Mouse (Mus musculus): ENCODE measurements around the gene Tlx2.

Gene Tlx2

DNA sequence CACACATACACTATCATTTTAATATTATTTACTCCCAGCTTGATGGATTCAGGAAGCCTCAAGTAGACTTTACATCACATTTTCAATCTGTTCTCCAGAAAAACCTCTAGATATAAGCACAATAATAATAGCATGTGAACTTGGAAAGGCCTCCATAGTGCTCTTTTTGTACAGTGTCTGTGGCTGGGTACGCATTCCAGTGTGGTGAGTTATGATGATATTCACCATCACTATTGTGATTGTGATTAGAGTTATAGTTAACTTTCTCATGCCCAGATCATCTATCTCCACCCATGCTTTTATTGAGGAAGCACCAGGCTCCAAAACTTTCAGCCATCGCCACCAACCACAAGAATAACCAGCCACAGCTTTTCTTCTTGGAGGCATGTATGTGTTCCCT, 46.3 kb downstream of the Tlx2 start:
- DNase-seq (ENCODE audit: low spot score): no peak

GRCm38 (mm10) chr6:83023008-83023407, 47.1 kb downstream of the Tlx2 start:
- DNase-seq (ENCODE audit: low spot score): no peak

DNA sequence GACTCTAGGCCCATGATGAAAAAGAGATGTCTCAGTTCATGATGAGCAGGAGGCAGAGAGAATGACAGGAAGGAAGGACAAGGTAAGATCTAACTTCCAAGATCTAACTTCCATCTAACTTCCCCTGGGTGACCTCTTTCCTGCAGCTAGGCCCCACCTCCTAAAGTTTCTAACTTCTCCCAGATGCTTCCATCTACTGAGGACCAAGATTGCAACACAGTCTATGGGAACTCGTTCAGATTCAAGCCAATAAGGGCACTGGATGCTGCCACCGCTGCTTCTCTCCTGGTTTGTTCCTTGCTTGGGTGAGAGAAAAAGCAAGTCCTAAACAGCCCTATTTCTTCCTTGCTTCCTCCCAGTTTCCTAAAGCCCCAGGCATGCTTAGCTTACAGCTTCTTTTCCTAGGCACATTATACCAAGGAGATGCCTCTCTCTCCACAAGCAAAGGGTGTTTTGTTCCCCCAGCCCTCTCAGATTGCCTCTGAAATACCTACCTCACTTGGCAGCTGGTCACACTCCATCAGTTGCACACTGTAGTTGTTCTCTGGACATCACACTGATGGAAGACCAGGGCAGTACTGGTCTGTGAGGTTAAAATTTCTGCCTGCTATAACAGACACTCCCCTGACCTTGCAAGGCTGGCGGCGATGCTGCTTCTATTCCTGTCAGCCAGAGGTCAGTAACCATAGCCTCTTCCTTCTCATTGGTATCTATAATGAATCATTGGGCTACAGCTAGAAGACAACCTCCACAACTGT, 49.1 kb downstream of the Tlx2 start:
- DNase-seq (ENCODE audit: low spot score): no peak

DNA sequence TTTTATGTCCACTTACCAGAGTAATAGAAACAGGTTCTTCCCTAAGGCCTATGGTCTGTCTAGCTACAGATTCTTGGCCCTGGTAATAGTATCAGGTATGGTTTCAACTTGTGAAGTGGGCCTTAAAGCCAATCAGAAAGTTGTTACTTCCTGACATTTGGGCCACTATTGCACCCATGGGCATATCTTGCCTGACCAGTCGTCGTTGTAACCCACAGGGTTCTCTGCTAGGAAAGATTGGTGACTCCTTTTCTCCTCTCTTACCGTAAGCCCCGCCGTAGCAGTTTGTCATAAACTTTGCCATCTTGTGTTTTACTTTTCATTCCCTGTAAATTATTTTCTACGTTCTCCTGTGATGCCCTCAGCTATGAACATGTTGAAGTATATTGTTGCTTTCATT, 50.0 kb downstream of the Tlx2 start:
- no peak for DNase-seq (ENCODE audit: low spot score)

GRCm38 (mm10) chr6:83019044-83019443, 51.0 kb downstream of the Tlx2 start:
- DNase-seq (ENCODE audit: low spot score): no peak
